Mouse (Mus musculus): ENCODE measurements around the gene Asap2.

Asap2 gene

GRCm38 (mm10) chr12:21133031-21133430, 142.8 kb downstream of the Asap2 start:
- DNase-seq: peak in 1 of 2 experiments; percentile 39

- peak in 1 of 2 experiments; percentile 46 for DNase-seq
Observed at GRCm38 (mm10) chr12:21133972-21134859, 144.0 kb downstream of the Asap2 start.

GRCm38 (mm10) chr12:21135651-21136461, 145.6 kb downstream of the Asap2 start:
- no peak for DNase-seq

- peak; percentile 34 to 47 for DNase-seq
Observed at GRCm38 (mm10) chr12:21136462-21136751, 146.1 kb downstream of the Asap2 start.

- peak in 1 of 2 experiments; percentile 34 for DNase-seq
Observed at GRCm38 (mm10) chr12:21139560-21139959, 149.3 kb downstream of the Asap2 start.

- DNase-seq: peak; percentile 39 to 65
Observed at GRCm38 (mm10) chr12:21140153-21140552, 149.9 kb downstream of the Asap2 start.

- no peak for DNase-seq
Observed at GRCm38 (mm10) chr12:21140741-21141308, 150.6 kb downstream of the Asap2 start.

GRCm38 (mm10) chr12:21141691-21142300, 151.5 kb downstream of the Asap2 start:
- DNase-seq: peak; percentile 67 to 72

- no peak for DNase-seq
Observed at GRCm38 (mm10) chr12:21142489-21143254, 152.4 kb downstream of the Asap2 start.

GRCm38 (mm10) chr12:21144602-21145001, 154.3 kb downstream of the Asap2 start:
- DNase-seq: no peak

- no peak for DNase-seq
Observed at GRCm38 (mm10) chr12:21145050-21145449, 154.8 kb downstream of the Asap2 start.

- DNase-seq: no peak
Observed at GRCm38 (mm10) chr12:21146826-21147225, 156.6 kb downstream of the Asap2 start.

- no peak for DNase-seq
Observed at GRCm38 (mm10) chr12:21153279-21153707, 163.0 kb downstream of the Asap2 start.

- DNase-seq: no peak
Observed at GRCm38 (mm10) chr12:21155062-21155461, 164.8 kb downstream of the Asap2 start.

- DNase-seq: no peak
Observed at GRCm38 (mm10) chr12:21159304-21159703, 169.0 kb downstream of the Asap2 start.

GRCm38 (mm10) chr12:21160327-21160828, 170.1 kb downstream of the Asap2 start:
- DNase-seq: peak; percentile 32 to 56

- no peak for DNase-seq
Observed at GRCm38 (mm10) chr12:21161841-21162240, 171.6 kb downstream of the Asap2 start.

GRCm38 (mm10) chr12:21163706-21164105, 173.4 kb downstream of the Asap2 start:
- no peak for DNase-seq

GRCm38 (mm10) chr12:21164251-21164650, 174.0 kb downstream of the Asap2 start:
- DNase-seq: no peak

- DNase-seq: no peak
Observed at GRCm38 (mm10) chr12:21165157-21165556, 174.9 kb downstream of the Asap2 start.

GRCm38 (mm10) chr12:21165891-21166342, 175.7 kb downstream of the Asap2 start:
- no peak for DNase-seq
